Mouse (Mus musculus) kidney, adult 8-10 months (tissue): Measurements from ENCODE around the gene Plekha6.

Source experiments
- DNase-seq, 2 experiments: peaks; one replicate each; pipeline ENCODE4 v3.0.0; 2022

Gene Plekha6

GRCm38 (mm10) chr1:133146014-133147009 lies 17.7 kb upstream of the Plekha6 start:
- DNase-seq = peak; percentile 38 to 57

- DNase-seq = no peak
These were observed 16.7 kb upstream of the Plekha6 start for GRCm38 (mm10) chr1:133147324-133147723.

- no peak for DNase-seq
These were observed 15.9 kb upstream of the Plekha6 start for GRCm38 (mm10) chr1:133148122-133148521.

GRCm38 (mm10) chr1:133150556-133150955 lies 13.5 kb upstream of the Plekha6 start:
- DNase-seq = no peak

- no peak for DNase-seq
These were observed 11.8 kb upstream of the Plekha6 start for GRCm38 (mm10) chr1:133152213-133152612.

- DNase-seq = no peak
These were observed 8.7 kb upstream of the Plekha6 start for GRCm38 (mm10) chr1:133155270-133155669.

GRCm38 (mm10) chr1:133159128-133159564 lies 4.9 kb upstream of the Plekha6 start:
- peak in 1 of 2 experiments; percentile 49 for DNase-seq

- peak in 1 of 2 experiments; percentile 55 for DNase-seq
These were observed 2.5 kb upstream of the Plekha6 start for GRCm38 (mm10) chr1:133161559-133161958.

- DNase-seq = peak; percentile 37 to 38
These were observed 2.0 kb upstream of the Plekha6 start for GRCm38 (mm10) chr1:133162046-133162445.

- no peak for DNase-seq
These were observed 1.0 kb upstream of the Plekha6 start for GRCm38 (mm10) chr1:133162981-133163380.

- DNase-seq = peak; percentile 56 to 65
These were observed 591 bp downstream of the Plekha6 start for GRCm38 (mm10) chr1:133164591-133165011.

GRCm38 (mm10) chr1:133165111-133165510 lies 1.1 kb downstream of the Plekha6 start:
- DNase-seq = no peak

- DNase-seq = no peak
These were observed 4.5 kb downstream of the Plekha6 start for GRCm38 (mm10) chr1:133168318-133169060.

GRCm38 (mm10) chr1:133170196-133170595 lies 6.2 kb downstream of the Plekha6 start:
- peak; percentile 39 to 55 for DNase-seq

- DNase-seq = no peak
These were observed 7.3 kb downstream of the Plekha6 start for GRCm38 (mm10) chr1:133171357-133171756.

GRCm38 (mm10) chr1:133175150-133175549 lies 11.1 kb downstream of the Plekha6 start:
- DNase-seq = no peak

- peak; percentile 42 to 62 for DNase-seq
These were observed 13.6 kb downstream of the Plekha6 start for GRCm38 (mm10) chr1:133177480-133178172.

- no peak for DNase-seq
These were observed 14.9 kb downstream of the Plekha6 start for GRCm38 (mm10) chr1:133178732-133179440.

GRCm38 (mm10) chr1:133181072-133182015 lies 17.3 kb downstream of the Plekha6 start:
- DNase-seq = peak; percentile 53 to 72

GRCm38 (mm10) chr1:133182016-133182705 lies 18.2 kb downstream of the Plekha6 start:
- DNase-seq = no peak
